Mouse (Mus musculus) embryonic facial prominence, embryonic 14.5 days (tissue): ENCODE measurements around the gene Enc1. TPM values are rescaled to one million over a fixed set of nuclear protein-coding genes. Genes with fewer than 3 reads are reported as not detected.
"Not testable (repeated sequence)": the region's sequence is repeated elsewhere in the genome, so short reads cannot be mapped to it uniquely, and the experiment has no call there.

Experiments
- ATAC-seq: fragments of 200-750 bp; cut with Nextera tagmentation; 2 replicates; pipeline ENCODE4 v1.8.0; 2017; ENCODE audit warnings: low read depth, moderate number of reproducible peaks, moderate TSS enrichment
- DNase-seq: peaks from one replicate; pipeline ENCODE4 v3.0.0-alpha.2; 2015; ENCODE audit warnings: low spot score
- H3K27ac ChIP-seq: fragments of 300-500 bp; sonication (generic); replicated peaks from 2 replicates; pipeline ENCODE4 v1.5.1; 2014; ENCODE audit warnings: low read depth, mild to moderate bottlenecking, low read length, moderate library complexity
- H3K27me3 ChIP-seq: fragments of 300-500 bp; sonication (generic); replicated peaks from 2 replicates; pipeline ENCODE4 v1.6.1; 2014; ENCODE audit warnings: low read length; ENCODE audit not compliant: control insufficient read depth, insufficient read depth
- H3K36me3 ChIP-seq: fragments of 300-500 bp; sonication (generic); 2 replicates; pipeline ENCODE4 v1.6.1; 2014; ENCODE audit warnings: low read length, mixed read lengths; ENCODE audit not compliant: control insufficient read depth, insufficient read depth
- H3K4me1 ChIP-seq: fragments of 300-500 bp; sonication (generic); 2 replicates; pipeline ENCODE4 v1.6.1; 2014; ENCODE audit warnings: antibody characterized with exemption, low read length; ENCODE audit not compliant: control insufficient read depth, insufficient read depth
- H3K4me2 ChIP-seq: fragments of 300-500 bp; sonication (generic); 2 replicates; pipeline ENCODE4 v1.6.1; 2014; ENCODE audit warnings: low read depth, mild to moderate bottlenecking, low read length, moderate library complexity, mixed read lengths
- H3K4me3 ChIP-seq: fragments of 300-500 bp; sonication (generic); 2 replicates; pipeline ENCODE4 v1.5.1; 2014; ENCODE audit warnings: low read depth, mild to moderate bottlenecking, low read length
- H3K9ac ChIP-seq: fragments of 300-500 bp; sonication (generic); 2 replicates; pipeline ENCODE4 v1.6.1; 2014; ENCODE audit warnings: low read depth, mild to moderate bottlenecking, low read length, moderate library complexity, mixed read lengths
- H3K9me3 ChIP-seq: fragments of 300-500 bp; sonication (generic); 2 replicates; pipeline ENCODE4 v1.6.1; 2016; ENCODE audit warnings: low read length; ENCODE audit not compliant: control insufficient read depth
- WGBS: fragments of 180-500 bp; shearing (Covaris S2); extraction: QIAGEN DNeasy Blood & Tissue Kit; methylation state at CpG from one replicate; pipeline ENCODE4 v1.1.7; 2014; 5-methylcytosine and 5-hydroxymethylcytosine counted together
- polyA plus RNA-seq: library from polyadenylated mRNA; unstranded; fragments of >200 nt; fragmentation: Nextera tagmentation; extraction: Ambion mirVana; gene quantifications from 2 replicates; pipeline ENCODE4 v1.2.1, GENCODE M21; 2014

Enc1 gene
- polyA plus RNA-seq, 1 experiment from 2014 or later = 9.5 TPM

- DNase-seq (no peak), ATAC-seq (no peak)
- 80% methylated on average over 15 of the region's 16 CpGs for WGBS
- Histone ChIP-seq H3K27me3 (no peaks in the 10 kb centered on the region), H3K4me2 (no peak overlapping the region), H3K4me1 (no peaks in the 10 kb centered on the region; the same call in 1 of the 2 replicates), H3K9me3 (no peaks in the 10 kb centered on the region), H3K27ac (no peak overlapping the region), H3K36me3 (no peaks in the 10 kb centered on the region), H3K4me3 (no peak overlapping the region), H3K9ac (no peak overlapping the region)
These were observed 18.4 kb downstream of the Enc1 start for GRCm38 (mm10) chr13:97259271-97259670.

GRCm38 (mm10) chr13:97260456-97261180 lies 19.7 kb downstream of the Enc1 start:
- H3K9me3 ChIP-seq = no peaks in the 10 kb centered on the region
- ATAC-seq (no peak), DNase-seq (no peak)
- no peaks in the 10 kb centered on the region; the same call in 1 of the 2 replicates for H3K4me1 ChIP-seq
- no peaks in the 10 kb centered on the region for H3K36me3 ChIP-seq
- H3K4me2 ChIP-seq = no peak overlapping the region
- H3K27me3 ChIP-seq = no peaks in the 10 kb centered on the region
- H3K27ac ChIP-seq = no peak overlapping the region
- no peak overlapping the region for H3K4me3 ChIP-seq
- WGBS = 37% methylated on average over 8 of the region's 8 CpGs
- no peak overlapping the region for H3K9ac ChIP-seq

GRCm38 (mm10) chr13:97261549-97261948 lies 20.6 kb downstream of the Enc1 start:
- WGBS = 59% methylated on average over 7 of the region's 8 CpGs

GRCm38 (mm10) chr13:97262676-97263075 lies 21.8 kb downstream of the Enc1 start:
- DNase-seq (no peak), ATAC-seq (no peak)
- no peak overlapping the region for H3K4me2 ChIP-seq
- H3K9ac ChIP-seq = no peak overlapping the region
- H3K36me3 ChIP-seq = no peaks in the 10 kb centered on the region
- H3K4me3 ChIP-seq = no peak overlapping the region
- H3K27me3 ChIP-seq = no peaks in the 10 kb centered on the region
- WGBS = 77% methylated on average over 10 of the region's 10 CpGs
- H3K4me1 ChIP-seq = no peaks in the 10 kb centered on the region
- no peak overlapping the region for H3K27ac ChIP-seq
- no peaks in the 10 kb centered on the region for H3K9me3 ChIP-seq

More at GRCm38 (mm10) chr13:97261549-97261948, 20.6 kb downstream of the Enc1 start:
- Histone ChIP-seq H3K36me3 (no peaks in the 10 kb centered on the region), H3K9ac (no peak overlapping the region), H3K9me3 (no peaks in the 10 kb centered on the region), H3K4me1 (no peaks in the 10 kb centered on the region; the same call in 1 of the 2 replicates), H3K27me3 (no peaks in the 10 kb centered on the region), H3K4me2 (no peak overlapping the region), H3K4me3 (no peak overlapping the region), H3K27ac (no peak overlapping the region)
- ATAC-seq (no peak), DNase-seq (no peak)

GRCm38 (mm10) chr13:97265534-97265933 lies 24.6 kb downstream of the Enc1 start:
- WGBS = 87% methylated on average over 5 of the region's 6 CpGs
- H3K9me3 ChIP-seq = 0 out of 2 replicates have a peak, but pooled peaks cover 13% of the 10 kb centered on the region
- H3K4me1 ChIP-seq, H3K36me3 ChIP-seq, H3K4me3 ChIP-seq, H3K9ac ChIP-seq, ATAC-seq, H3K27ac ChIP-seq, DNase-seq, H3K27me3 ChIP-seq, H3K4me2 ChIP-seq: not testable (repeated sequence)

DNA sequence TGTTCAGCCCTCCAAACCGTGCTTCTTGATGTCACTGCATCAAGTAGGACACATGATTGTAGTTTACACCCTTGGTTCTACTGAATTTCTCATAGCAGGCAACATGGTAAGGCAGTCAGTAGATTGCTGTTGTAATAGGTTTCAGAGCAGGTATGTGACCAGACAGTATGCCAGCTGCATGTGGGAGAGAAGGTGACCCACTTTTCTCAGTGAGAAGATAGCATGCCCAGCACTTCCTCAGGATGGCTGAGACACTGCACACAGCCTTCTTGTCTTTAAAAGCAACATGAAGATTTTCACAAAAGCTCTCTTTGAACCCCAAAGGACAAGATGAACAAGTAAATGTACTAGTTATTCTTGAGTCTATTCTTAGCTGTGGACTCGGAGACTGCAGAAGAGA lies 29.8 kb downstream of the Enc1 start:
- Histone ChIP-seq H3K4me2 (no peak overlapping the region), H3K36me3 (no peaks in the 10 kb centered on the region), H3K9me3 (0 out of 2 replicates have a peak, but pooled peaks cover 13% of the 10 kb centered on the region), H3K4me1 (no peaks in the 10 kb centered on the region), H3K4me3 (no peak overlapping the region), H3K9ac (no peak overlapping the region), H3K27ac (no peak overlapping the region), H3K27me3 (no peaks in the 10 kb centered on the region)
- 76% methylated on average over 2 of the region's 2 CpGs for WGBS
- ATAC-seq = no peak
- no peak for DNase-seq

DNA sequence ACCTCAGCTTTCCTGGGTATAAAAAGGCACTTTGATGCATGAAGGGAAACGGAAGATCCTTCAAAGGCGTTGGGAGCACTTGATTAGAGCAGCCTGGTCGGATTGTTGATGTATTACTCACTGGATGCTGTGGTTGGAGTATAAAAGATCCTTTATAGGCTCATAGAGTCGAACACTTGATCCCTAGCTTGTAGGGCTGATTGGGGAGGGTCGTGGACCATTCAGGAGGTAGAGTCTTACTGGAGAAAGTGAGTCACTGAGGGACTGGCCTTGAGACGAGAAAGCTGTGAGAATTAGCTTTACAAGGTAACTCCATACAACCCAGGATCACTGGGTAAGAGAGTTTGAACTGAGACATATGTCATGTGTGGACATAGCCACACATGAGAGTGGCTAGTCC lies 30.7 kb downstream of the Enc1 start:
- Histone ChIP-seq H3K9ac (no peak overlapping the region), H3K4me1 (peaks cover 3% of the 10 kb centered on the region; the same call in 1 of the 2 replicates), H3K36me3 (no peaks in the 10 kb centered on the region), H3K27ac (no peak overlapping the region), H3K27me3 (no peaks in the 10 kb centered on the region), H3K4me3 (no peak overlapping the region), H3K9me3 (0 out of 2 replicates have a peak, but pooled peaks cover 13% of the 10 kb centered on the region), H3K4me2 (no peak overlapping the region)
- 68% methylated on average over 6 of the region's 6 CpGs for WGBS
- no peak for ATAC-seq
- no peak for DNase-seq

DNA sequence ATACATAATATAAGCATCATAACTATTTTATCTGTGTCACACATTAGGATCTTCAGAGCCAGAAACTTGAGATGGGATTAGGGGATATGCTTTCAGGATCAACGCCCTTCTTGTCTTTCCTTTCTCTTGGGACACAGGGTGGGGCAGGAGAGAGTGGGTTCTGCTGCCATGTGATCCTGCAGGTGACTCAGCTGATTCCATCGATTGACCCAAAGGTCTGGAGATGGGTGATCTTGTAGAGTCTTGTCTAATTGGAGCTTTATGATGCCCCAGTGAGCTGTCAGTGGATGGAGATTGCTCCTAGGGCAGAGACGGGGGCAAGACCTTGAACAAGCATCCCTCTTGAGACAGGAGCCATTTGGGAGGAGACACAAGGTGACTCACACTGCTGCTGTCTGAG lies 33.9 kb downstream of the Enc1 start:
- Histone ChIP-seq H3K27me3 (no peaks in the 10 kb centered on the region), H3K36me3 (no peaks in the 10 kb centered on the region), H3K9me3 (no peaks in the 10 kb centered on the region), H3K27ac (no peak overlapping the region), H3K4me2 (no peak overlapping the region), H3K4me1 (peaks cover 6% of the 10 kb centered on the region; the same call in 1 of the 2 replicates), H3K4me3 (no peak overlapping the region), H3K9ac (no peak overlapping the region)
- WGBS = 74% methylated on average over 3 of the region's 3 CpGs
- DNase-seq (no peak), ATAC-seq (no peak)

- H3K27ac ChIP-seq = no peak overlapping the region
- H3K4me2 ChIP-seq = no peak overlapping the region
- H3K9ac ChIP-seq = no peak overlapping the region
- no peaks in the 10 kb centered on the region for H3K9me3 ChIP-seq
- no peak for DNase-seq
- no peak overlapping the region for H3K4me3 ChIP-seq
- no peaks in the 10 kb centered on the region for H3K36me3 ChIP-seq
- no peaks in the 10 kb centered on the region for H3K27me3 ChIP-seq
- no peak for ATAC-seq
- H3K4me1 ChIP-seq = peaks cover 6% of the 10 kb centered on the region; the same call in 1 of the 2 replicates
- WGBS = 78% methylated on average over 10 of the region's 10 CpGs
These were observed 34.6 kb downstream of the Enc1 start for GRCm38 (mm10) chr13:97275482-97275881.
